In the genomic region with DNA sequence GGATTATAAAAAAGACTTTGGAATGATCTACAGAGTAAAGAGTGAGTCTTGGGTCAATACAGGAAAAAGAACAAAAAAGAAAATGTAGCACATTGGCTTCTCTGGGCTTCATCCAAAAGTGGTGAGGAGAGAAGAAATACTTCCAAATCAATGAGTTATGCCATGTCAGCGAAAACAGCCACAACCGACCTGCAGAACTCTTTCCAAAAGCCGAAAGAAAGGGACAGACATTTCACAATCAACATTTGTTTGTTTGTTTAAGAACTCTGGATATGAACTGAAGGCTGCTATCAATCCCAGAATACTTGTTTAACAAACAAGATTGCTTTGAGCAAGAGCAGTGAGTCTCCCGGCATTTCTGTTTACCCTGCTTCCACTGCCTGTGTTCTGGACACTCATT, we compare ENCODE assay signal across 27 mouse cellular contexts. TPM values are rescaled to one million over a fixed set of nuclear protein-coding genes. Genes with fewer than 3 reads are reported as not detected.
DNase-seq lines count a peak whose midpoint lies in the region; ATAC-seq and TF ChIP-seq lines count a peak whose summit lies in the region.
"Had no signal": no experiment of that assay in that cellular context is flagged by ENCODE, and none has a peak within 500 bp of the region (broad histone marks: within the 10 kb centered on the region; RNA-seq: fewer than 3 reads in every experiment).

No protein-coding gene starts in this region.

- H3K4me1 ChIP-seq in liver, adult 2 months (ENCODE audit: control insufficient read depth, insufficient read depth, low read length): peaks cover 3% of the 10 kb centered on the region; the same call in 1 of the 2 replicates
- H3K4me1 ChIP-seq in liver, embryonic 12.5 days: no peaks in the 10 kb centered on the region
- no peaks in the 10 kb centered on the region for H3K4me1 ChIP-seq in limb, embryonic 10.5 days
- H3K4me1 ChIP-seq: embryonic facial prominence, embryonic 12.5 days; embryonic facial prominence, embryonic 15.5 days; forebrain, embryonic 12.5 days; forebrain, embryonic 15.5 days; hindbrain, embryonic 12.5 days; hindbrain, embryonic 15.5 days had no signal

- peak; percentile 22 for DNase-seq in heart, adult 11 months
- DNase-seq in heart, adult 8-10 months (ENCODE audit: low spot score): no peak
- DNase-seq in liver, adult 2 months (ENCODE audit: extremely low read depth, low read depth, low spot score): peak; percentile 99
- DNase-seq in 3T3-L1 (ENCODE audit: low read depth, low spot score) (peak; percentile 13), adipocyte (ENCODE audit: low spot score) (peak; percentile 80)
- no peak for DNase-seq in layer of hippocampus, postnatal 25 days (ENCODE audit: extremely low spot score in 1 of 2, low spot score in 1 of 2)
- no peak for DNase-seq in limb, embryonic 10.5 days (ENCODE audit: low spot score)
- DNase-seq: adrenal gland, adult 2 months; adrenal gland, postnatal 14 days; B cell, adult 2 months; cerebellum, adult 11 months; cerebellum, adult 2 months; cerebellum, adult 9-11 months; cerebellum, postnatal 25 days; gastrocnemius, postnatal 25 days; heart, adult 2 months had no signal

- no peak overlapping the region for H3K27ac ChIP-seq in liver, adult 2 months (replicated peaks; ENCODE audit: insufficient read depth, low read depth, low read length)
- no peak overlapping the region for H3K27ac ChIP-seq in liver, embryonic 12.5 days
- no peak overlapping the region for H3K27ac ChIP-seq in limb, embryonic 10.5 days
- H3K27ac ChIP-seq: embryonic facial prominence, embryonic 12.5 days; embryonic facial prominence, embryonic 15.5 days; forebrain, embryonic 12.5 days; forebrain, embryonic 15.5 days; heart, adult 2 months; hindbrain, embryonic 12.5 days; hindbrain, embryonic 15.5 days had no signal

- no peak overlapping the region for H3K9ac ChIP-seq in liver, adult 2 months (ENCODE audit: low read depth, low read length)
- no peak overlapping the region for H3K9ac ChIP-seq in liver, embryonic 12.5 days
- H3K9ac ChIP-seq: embryonic facial prominence, embryonic 12.5 days; embryonic facial prominence, embryonic 15.5 days; forebrain, embryonic 12.5 days; forebrain, embryonic 15.5 days; hindbrain, embryonic 12.5 days; hindbrain, embryonic 15.5 days had no signal

- H3K4me3 ChIP-seq in liver, adult 2 months (ENCODE audit: insufficient read depth, low read depth, low read length): no peak overlapping the region
- H3K4me3 ChIP-seq in liver, embryonic 12.5 days: no peak overlapping the region
- H3K4me3 ChIP-seq in limb, embryonic 10.5 days: no peak overlapping the region
- H3K4me3 ChIP-seq: embryonic facial prominence, embryonic 12.5 days; embryonic facial prominence, embryonic 15.5 days; forebrain, embryonic 12.5 days; forebrain, embryonic 15.5 days; heart, adult 2 months; hindbrain, embryonic 12.5 days; hindbrain, embryonic 15.5 days had no signal

- no peak for ATAC-seq in liver, embryonic 12.5 days
- ATAC-seq: forebrain, embryonic 15.5 days; Patski had no signal

- TF ChIP-seq POLR2A in liver, adult 2 months (IDR thresholded peaks at IDR 0.05; ENCODE audit: extremely low read depth, insufficient read depth, low read length): no peak

- H3K79me2 ChIP-seq in liver, adult 2 months (ENCODE audit: control insufficient read depth, insufficient read depth, low read length): no peaks in the 10 kb centered on the region

- WGBS in liver, adult 2 months: 12% methylated on average over 4 of the region's 4 CpGs
- 80% methylated on average over 4 of the region's 4 CpGs for WGBS in liver, embryonic 12.5 days (ENCODE audit: insufficient replicate concordance)
- WGBS in limb, embryonic 10.5 days: 93% methylated on average over 4 of the region's 4 CpGs

- no peaks in the 10 kb centered on the region for H3K36me3 ChIP-seq in liver, adult 2 months (ENCODE audit: control insufficient read depth, insufficient read depth, low read length)
- no peaks in the 10 kb centered on the region for H3K36me3 ChIP-seq in liver, embryonic 12.5 days
- H3K36me3 ChIP-seq in limb, embryonic 10.5 days: no peaks in the 10 kb centered on the region
- H3K36me3 ChIP-seq: embryonic facial prominence, embryonic 12.5 days; embryonic facial prominence, embryonic 15.5 days; forebrain, embryonic 12.5 days; forebrain, embryonic 15.5 days; hindbrain, embryonic 12.5 days; hindbrain, embryonic 15.5 days had no signal

- TF ChIP-seq CTCF in liver, adult 2 months (IDR thresholded peaks at IDR 0.05; ENCODE audit: low read depth, low read length): no peak

- no peak overlapping the region for H3K4me2 ChIP-seq in liver, embryonic 12.5 days
- H3K4me2 ChIP-seq: embryonic facial prominence, embryonic 12.5 days; embryonic facial prominence, embryonic 15.5 days; forebrain, embryonic 12.5 days; forebrain, embryonic 15.5 days; heart, embryonic 11.5 days; hindbrain, embryonic 12.5 days; hindbrain, embryonic 15.5 days had no signal

- H3K27me3 ChIP-seq in liver, adult 2 months (ENCODE audit: control insufficient read depth, insufficient read depth, low read length): no peaks in the 10 kb centered on the region
- H3K27me3 ChIP-seq in liver, embryonic 12.5 days (replicated peaks): no peaks in the 10 kb centered on the region
- H3K27me3 ChIP-seq in limb, embryonic 10.5 days (ENCODE audit: low read depth, poor library complexity, severe bottlenecking): no peaks in the 10 kb centered on the region
- H3K27me3 ChIP-seq: embryonic facial prominence, embryonic 12.5 days; embryonic facial prominence, embryonic 15.5 days; forebrain, embryonic 12.5 days; forebrain, embryonic 15.5 days; hindbrain, embryonic 12.5 days; hindbrain, embryonic 15.5 days had no signal

- no peaks in the 10 kb centered on the region for H3K9me3 ChIP-seq in liver, embryonic 12.5 days (replicated peaks)
- H3K9me3 ChIP-seq in limb, embryonic 10.5 days (replicated peaks): no peaks in the 10 kb centered on the region
- H3K9me3 ChIP-seq: embryonic facial prominence, embryonic 12.5 days; embryonic facial prominence, embryonic 15.5 days; forebrain, embryonic 15.5 days; hindbrain, embryonic 12.5 days; hindbrain, embryonic 15.5 days had no signal

RNA-seq across cellular contexts. Expression of gene Tmem131, which starts 33.3 kb away (rescaled TPM):
- 10 to 100 TPM; 23.0 to 31.0 (median 28.3) TPM for total RNA-seq in heart, adult 8-10 months (2022)
- total RNA-seq in liver, adult 2 months (2014; rRNA removed): 10.2 and 12.2 TPM in 2 replicates
- polyA plus RNA-seq in liver, adult 2 months (2012; rRNA removed): 6.1 and 6.3 TPM in 2 replicates
- polyA plus RNA-seq in liver, embryonic 12.5 days (2016; fragmentation: Nextera tagmentation; extraction: Ambion mirVana): 14.9 and 15.4 TPM in 2 replicates
- total RNA-seq in layer of hippocampus, postnatal 25 days (2021): 10 to 100 TPM; 48.4 to 61.9 TPM
- polyA plus RNA-seq in limb, embryonic 10.5 days (2016; fragmentation: Nextera tagmentation; extraction: Ambion mirVana): 13.4 and 13.8 TPM in 2 replicates

RNA-seq across cellular contexts. Expression of gene Vwa3b, which starts 49.6 kb away (rescaled TPM):
- under 1 TPM in 3 of 4 experiments, not detected in 1; 0.16 to 0.41 (median 0.29) TPM for total RNA-seq in heart, adult 8-10 months (2022)
- 0.37 and 1.0 TPM in 2 replicates for total RNA-seq in liver, adult 2 months (2014; rRNA removed)
- polyA plus RNA-seq in liver, adult 2 months (2012; rRNA removed): 0.40 and 0.46 TPM in 2 replicates
- not detected in 2 replicates for polyA plus RNA-seq in liver, embryonic 12.5 days (2016; fragmentation: Nextera tagmentation; extraction: Ambion mirVana)
- total RNA-seq in layer of hippocampus, postnatal 25 days (2021): 10 to 100 TPM; 19.6 to 21.1 TPM
- polyA plus RNA-seq in limb, embryonic 10.5 days (2016; fragmentation: Nextera tagmentation; extraction: Ambion mirVana): 0.23 and 0.31 TPM in 2 replicates
- total RNA-seq: common myeloid progenitor, adult 5-6 weeks; hematopoietic stem cell, adult 5-6 weeks had no signal
- polyA plus RNA-seq: adrenal gland, adult 2 months; heart, embryonic 11.5 days; Patski had no signal

Comparison
In these comparisons a context has a peak if more than half of its experiments do, and no peak if none do; other contexts are left out.
1. DNase-seq: peak in heart, adult 11 months (single experiment), liver, adult 2 months (single experiment), 3T3-L1 (single experiment) and adipocyte (single experiment); none in heart, adult 8-10 months (single experiment), layer of hippocampus, postnatal 25 days (0 of 2) and limb, embryonic 10.5 days (single experiment).
2. RNA of gene Vwa3b, which starts 49.6 kb away (total RNA-seq): 19.6 to 21.1 TPM in layer of hippocampus, postnatal 25 days; 0.37 to 1.0 TPM in liver, adult 2 months and 0.16 to 0.41 TPM in heart, adult 8-10 months; every median in the first group is over 10 times any median in the second.